Mouse (Mus musculus): ENCODE measurements at regions not wholly inside any gene's neighbourhood (a gene's known extent, or its start where the extent isn't known, plus 50 kb on each side); places are given as distances from the start of the nearest gene placed in this dataset.

DNA sequence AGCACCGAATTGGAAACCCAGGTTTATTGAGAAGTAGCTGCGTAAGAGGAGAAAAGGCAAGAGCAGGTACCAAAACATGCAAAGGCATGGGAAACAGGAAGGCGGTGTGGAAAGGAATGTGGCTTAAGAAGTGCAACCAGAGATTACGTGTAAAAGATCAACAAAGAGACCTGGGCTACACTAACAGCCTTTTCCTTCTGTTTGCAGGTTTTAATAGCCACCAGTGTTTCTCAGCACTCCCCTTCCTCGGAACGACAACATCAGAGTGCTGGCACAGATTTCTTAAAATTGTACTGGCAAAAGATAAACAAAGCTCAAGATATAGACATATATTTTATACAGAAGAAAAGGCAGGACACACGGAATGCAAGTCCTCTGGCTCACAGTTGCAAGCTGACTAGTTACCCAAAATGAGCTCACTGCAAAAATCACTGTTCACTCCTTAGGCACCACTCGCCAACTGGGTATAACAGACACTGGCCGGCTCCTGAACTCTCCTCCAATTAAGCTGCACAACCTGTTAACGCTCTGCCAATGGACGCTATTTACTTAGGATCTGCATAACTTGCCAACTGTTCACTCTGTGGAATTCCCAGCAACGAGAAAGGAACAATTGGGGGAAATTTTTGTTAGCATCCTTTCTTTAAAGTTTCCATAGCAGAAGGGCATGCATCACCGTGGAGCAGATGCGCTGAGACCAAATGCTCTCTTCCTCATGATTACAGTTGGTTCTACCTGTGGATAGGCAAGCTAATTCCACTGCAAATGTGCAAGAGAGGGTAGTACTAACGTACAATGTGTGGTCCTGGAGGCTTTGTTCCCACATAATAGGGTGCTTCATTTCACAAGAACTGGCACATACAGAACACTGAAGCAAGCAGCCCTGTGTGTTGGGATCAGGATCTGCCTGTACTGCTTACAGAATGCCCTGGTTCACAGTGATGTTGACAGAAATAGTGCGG is 465.9 kb downstream of the Gtdc1 start:
- no peak overlapping the region for H3K4me3 ChIP-seq
- intact Hi-C loops (cut with DNase I): no loop called here
- no peak for DNase-seq
- H3K27ac ChIP-seq: no peak overlapping the region
- no peak for TF ChIP-seq CTCF (IDR thresholded peaks at IDR 0.05)

DNA sequence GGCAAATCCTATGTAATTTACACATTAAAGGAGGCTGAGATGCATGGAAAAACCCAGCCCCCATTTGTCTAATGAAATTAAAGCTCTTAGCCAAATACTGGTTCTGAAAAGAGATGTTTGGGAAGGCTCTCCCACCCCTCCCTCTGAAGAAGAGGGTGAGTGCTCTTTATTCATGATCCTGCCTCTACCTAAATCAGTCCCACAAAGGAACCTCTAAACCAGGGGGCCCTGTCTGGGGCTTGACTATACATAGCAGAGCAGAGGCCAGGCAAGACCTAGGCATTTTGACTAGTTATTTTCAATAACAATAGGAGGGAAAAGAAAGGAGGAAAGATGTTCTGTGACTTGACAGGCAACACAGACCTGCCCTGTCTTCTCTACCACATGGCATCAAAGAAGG is 478.0 kb downstream of the Gtdc1 start:
- TF ChIP-seq CTCF (IDR thresholded peaks at IDR 0.05): no peak
- DNase-seq: no peak
- Histone ChIP-seq H3K27ac (no peak overlapping the region), H3K4me3 (no peak overlapping the region)
- intact Hi-C loops (cut with DNase I): no loop called here
